Mouse (Mus musculus): Measurements from ENCODE around the gene Cryzl2.

Gene Cryzl2

DNA sequence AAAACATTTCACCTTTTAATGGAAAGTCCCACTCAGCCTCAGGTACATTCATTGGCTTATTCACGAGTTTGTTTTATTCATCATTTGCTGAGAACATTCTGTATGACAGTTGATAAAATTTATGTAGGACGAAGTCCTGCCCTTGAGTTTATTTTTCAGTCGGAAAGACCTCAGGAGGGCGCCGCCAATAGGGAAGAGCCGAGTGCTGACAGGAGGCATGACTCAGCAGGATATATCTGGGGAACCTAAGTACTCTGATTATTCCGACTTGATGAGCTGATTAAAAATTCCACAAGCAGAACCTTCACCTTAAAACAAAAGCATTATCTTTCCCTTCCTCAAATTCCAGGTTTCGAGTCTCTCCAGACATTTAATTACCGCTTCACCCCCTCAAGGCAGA, 21.7 kb downstream of the Cryzl2 start:
- no peak for DNase-seq

DNA sequence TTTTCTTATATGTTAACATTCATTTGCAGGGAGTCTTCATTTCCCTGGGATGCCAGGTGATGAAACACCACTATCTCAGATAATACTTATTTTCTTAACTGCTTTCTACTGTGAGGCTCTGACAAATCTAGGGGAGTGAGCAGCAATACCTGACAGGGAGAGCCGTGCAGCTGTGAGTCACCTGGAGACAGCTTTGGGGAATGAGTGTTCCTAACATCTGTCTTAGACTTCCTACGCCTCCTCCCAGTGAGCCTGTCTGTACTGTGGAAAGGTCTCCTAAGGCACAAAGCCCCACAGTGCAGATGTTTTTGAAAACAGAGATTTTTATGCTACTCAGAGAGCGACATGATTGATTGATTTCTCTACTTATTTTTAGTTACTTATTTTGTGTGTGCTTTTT, 22.5 kb downstream of the Cryzl2 start:
- DNase-seq: no peak

DNA sequence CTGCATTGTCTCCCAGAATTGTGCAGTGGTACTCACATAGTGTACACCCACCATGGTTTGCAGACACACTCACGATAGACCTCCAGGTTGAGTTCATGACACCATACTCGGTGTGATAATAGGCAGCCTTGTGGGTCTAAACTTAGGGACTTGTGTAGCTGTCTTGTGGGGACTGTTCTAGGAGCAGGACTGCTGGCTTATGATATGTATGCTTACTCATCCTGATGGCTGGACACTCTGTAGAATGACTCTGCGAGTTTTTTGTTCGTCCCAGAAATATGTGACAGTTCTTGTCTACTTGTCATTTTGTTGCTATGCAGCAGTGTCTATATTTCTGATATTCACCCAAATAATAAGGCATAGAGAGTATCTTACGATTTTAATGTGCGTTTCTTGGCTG, 23.3 kb downstream of the Cryzl2 start:
- no peak for DNase-seq

DNA sequence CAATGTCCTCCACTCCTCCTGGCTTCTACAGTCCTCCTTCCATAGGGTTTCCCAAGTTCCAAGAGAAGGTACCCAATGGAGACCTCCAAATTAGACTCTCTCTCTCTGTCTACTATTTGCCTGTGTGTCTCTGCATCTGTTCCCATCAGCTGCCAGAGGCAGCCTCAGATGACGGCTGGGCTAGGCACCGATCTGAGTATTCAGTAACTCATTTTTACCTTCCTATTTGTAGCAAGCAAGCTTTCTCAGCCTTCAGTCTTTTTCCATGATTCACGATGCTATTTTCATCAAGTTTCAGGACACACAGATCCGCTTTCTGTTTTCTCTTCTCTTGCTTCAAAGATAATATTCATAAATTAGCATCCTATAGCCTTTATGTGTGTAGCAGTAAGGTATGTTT, 25.8 kb downstream of the Cryzl2 start:
- DNase-seq: no peak

DNA sequence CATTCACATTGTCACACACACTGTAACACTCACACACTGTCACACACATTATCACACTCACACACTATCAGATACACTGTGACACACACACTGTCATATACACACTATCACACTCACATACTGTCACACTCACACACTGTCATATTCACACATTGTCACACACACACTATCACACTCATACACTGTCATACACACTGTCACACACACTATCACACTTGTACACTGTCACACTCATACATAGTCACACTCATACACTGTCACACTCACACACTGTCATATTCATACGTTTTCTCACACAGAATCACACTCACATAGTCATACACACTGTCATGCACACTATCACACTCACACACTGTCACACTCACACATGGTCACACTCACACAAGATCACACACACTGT, 42.3 kb downstream of the Cryzl2 start:
- no peak for DNase-seq

DNA sequence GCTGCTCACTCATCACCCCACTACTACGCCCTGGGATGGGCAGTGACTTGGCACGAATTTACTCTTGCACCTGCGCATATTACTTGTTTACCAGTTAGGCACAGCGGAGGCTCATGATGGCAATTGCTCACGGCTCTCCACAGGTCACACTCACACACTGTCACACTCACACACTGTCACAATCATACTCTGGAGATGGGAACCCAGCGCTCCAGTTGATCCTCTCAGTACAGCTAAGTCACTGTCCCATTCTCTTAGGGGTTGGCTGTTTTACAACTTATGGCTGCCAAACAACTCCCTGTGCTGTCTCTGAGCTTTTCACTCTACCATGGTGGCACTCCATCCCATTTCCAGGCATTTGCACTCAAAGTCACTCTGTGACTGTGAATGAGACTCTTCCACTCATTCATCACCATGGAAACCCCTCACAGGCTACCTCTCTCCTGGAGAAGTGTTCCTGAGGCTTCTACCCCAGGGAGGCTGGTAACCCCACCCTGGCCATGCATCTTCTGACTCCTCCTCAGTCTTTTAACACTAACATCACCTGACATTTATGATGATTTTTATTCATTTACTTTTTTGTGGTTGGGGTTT, 43.1 kb downstream of the Cryzl2 start:
- no peak for DNase-seq

DNA sequence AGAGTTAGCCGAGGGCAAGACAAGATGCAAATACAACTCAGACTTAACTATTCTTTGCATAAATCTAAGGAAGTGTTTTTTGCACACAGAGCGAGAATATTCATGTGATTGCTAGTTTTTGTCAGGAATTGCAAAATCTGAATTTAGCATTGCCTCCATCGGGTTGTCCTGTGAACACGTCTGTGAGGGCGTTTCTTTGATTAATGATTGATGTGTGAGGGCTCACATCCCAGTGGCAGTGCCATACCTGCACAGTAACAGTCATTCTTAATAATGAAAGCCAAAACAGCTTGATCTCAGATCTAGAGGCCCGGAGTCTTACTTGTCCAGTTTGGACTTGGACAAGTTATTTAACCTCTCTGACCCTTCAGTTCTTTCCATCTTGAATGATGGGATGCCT, 44.7 kb downstream of the Cryzl2 start:
- DNase-seq: no peak

DNA sequence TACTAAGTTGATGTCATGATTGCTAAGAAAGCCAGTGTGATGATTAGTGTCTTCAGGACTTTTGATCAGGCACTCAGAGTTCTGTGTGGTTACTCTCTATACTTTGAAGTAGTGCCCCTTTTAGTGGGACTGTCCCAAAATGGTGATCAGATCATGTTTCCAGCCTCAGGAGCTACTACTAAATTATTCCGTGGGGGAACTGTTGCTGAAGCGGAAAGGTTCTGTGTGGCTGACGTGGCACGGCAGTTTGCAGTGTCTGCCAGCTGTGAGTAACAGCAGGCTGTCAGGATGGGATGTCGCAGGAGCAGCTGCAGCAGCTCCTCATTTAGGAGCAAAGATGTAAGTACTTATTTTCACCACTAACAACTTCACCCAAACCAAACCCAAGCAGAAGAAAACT, 48.1 kb downstream of the Cryzl2 start, which contains the start of gene Sec16b:
Sec16b (plus strand) TSS at position 207 of the 400 bp plus-strand sequence.
- DNase-seq: no peak

DNA sequence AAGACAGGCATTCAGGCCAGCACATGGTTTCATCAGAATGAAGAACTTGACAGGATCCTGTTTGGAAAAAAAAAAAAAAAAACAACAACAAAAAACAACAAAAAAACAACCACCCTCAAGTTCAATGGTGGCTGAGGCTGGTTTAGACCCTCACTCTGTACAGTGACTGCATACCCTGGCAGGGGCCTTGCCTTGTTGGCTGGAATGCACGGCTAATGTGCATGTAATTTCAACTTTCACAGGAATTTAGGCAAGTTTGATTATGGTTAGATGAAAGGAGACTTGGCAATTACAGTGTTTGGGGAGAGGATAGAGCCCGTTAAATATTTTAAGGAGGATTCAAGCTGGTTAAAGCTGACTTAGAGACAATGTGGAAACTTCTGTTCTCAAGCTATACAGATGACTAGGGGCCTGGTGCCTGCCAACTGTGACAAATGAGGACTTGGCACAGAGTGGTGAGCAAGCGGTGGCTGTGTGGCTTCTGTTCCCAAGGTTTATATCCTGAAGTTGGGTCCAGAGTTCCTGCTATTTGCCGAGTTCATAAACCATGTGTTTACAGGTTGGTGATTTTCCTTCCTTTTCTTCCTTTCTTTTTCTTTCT, 48.7 kb downstream of the Cryzl2 start:
- no peak for DNase-seq

DNA sequence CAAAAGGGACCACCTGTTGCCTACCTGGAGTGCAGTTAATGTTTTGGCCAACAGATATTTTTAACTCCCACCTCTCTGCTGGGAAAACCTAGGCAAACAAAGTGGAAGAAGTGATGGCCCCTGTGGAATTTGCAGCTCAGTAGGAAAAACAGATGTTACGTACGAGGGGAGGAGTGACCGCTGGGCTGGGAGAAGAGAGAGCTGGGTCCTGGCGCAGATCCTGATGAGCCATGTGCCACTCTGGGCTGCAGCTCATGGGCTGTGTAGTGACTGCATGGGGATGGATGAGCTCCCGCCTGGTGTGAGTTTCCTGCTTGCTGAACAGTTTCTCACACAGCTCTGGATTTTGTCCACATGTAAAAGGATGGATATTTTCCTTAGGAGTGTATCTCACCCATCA, 49.4 kb downstream of the Cryzl2 start:
- no peak for DNase-seq

DNA sequence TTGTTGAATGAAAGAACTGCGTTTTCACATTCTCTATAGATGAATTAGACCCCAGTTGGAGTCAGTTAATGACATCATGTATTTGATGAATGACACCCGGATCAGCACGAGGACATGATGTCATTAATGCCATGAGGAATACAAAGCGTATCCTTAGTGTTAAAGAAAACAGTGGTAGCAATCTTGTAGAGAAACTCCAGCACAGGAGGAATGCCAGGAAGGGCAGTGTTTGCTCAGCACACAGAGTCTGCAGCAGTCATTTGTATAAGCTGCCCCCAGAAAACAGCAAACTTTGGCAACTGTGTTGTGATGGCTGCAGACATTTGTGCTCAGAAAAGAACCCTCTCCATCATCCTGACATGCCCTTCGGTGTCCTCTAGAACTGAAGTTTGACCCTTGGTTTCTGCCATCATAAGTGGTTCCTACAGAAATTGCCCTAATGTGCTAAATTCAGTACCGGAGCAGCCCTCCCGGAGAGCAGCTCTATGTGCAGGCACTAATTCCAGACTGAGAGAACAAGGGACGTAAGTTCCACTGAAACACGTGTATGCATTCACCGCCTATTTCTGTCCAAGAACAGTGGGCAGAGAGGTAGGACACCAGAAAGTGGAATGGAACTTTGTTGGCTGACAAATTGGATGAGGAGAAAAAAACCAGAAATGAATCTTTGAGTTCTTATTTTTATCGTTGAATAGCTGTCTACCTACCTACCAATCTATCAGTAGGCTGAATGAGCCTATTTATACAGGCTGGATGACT, 54.5 kb downstream of the Cryzl2 start:
- DNase-seq: no peak

DNA sequence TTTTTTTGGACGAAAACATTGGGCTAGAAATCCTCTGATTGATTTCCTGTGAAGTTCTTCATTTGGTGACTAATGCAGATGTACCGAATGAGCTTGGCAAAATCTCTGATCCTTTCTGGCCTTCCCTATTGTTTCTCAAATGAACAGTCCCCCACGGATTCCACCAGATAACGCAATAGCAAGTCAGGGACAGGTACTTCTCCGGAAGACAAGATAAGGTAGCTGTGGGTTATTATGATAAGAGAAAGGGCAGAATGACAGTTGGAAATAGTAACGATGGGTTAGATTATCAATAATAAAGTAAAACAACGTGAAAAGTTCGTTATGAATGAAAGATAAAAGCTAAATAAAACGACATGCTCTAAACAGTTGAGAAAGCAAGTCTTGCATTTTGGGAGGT, 55.2 kb downstream of the Cryzl2 start:
- DNase-seq: no peak

DNA sequence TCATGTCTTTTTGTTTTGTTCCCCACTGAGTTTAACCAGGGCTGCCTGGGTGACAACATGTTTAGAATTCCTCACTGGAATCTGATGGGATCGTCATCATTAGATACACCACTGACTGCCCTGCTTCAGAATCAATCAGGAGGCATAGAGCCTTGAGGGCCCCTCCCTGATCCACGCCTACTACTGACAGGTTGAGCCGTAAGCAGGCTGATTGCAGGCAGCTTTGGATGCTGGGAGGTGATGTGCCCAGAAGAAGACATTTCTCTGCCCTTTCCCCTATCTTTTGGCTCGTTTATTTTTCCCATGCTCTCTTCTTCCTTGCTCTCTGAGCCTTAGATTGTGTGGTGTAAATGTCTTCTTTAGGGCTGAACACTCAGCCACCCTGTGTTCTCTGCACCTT, 55.9 kb downstream of the Cryzl2 start:
- DNase-seq: no peak

DNA sequence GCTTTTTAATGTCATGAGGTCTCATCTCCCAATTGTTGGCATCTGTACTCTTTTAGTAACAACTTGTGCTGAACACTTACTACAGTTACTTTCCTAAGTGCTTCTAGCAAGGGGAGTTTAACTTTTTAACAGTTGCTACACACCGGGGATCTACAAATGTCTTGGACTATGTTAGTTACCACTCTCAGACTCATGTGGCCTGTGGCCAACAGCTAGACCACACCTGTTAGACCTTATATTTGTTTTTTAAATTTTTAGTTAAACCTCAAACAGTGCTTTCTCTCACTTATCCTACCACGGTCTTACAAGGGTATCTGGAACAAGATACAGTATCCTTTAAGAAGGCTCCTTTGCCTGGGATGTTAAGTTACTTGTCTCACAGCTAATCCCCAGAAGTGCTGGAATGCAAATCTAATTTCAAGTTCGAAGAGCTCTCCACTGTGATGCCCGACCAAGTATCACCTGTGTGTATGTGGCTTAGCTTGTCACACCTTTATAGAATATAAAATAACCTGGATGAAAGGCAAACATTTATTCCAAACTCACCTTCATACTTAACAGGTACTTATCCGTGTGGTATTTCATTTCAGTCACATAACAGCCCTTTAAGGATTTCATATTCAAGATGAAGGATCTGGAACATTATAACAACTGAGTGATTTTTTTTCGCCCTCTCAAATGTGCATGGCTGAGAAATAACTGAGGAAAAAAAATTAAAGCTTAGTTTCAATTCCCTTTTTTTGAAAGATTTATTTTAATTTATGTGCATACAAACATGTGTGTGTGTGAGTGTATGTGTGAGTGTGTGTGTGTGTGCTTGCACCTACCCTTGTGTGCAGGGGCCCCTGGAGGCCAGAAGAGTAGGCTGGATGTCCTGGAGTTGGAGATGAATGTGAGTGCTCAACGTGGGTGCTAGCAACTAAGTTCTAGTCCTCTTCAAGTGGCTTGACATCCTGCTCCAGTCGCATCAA, 58.7 kb downstream of the Cryzl2 start:
- no peak for DNase-seq

DNA sequence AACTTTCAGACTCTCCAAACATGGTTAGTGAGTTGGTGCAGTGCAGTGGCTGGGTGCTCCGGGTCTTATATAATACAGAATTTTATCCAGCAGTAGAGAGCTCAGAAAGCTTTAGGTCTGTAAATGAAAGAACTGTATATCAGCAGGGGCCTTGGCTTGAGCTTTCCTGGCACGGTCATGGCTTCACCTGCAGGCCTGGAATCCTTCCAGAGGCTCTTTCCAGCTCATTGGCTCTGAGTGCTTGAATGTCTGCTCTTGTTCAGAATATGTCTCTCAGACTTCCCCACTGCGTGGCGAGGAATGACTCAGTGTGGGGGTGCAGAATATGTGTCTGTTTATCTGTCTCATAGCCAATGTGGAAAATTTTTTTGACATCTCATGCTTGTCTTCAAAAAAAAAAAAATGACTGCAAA, 59.7 kb downstream of the Cryzl2 start:
- peak; percentile 72 for DNase-seq

DNA sequence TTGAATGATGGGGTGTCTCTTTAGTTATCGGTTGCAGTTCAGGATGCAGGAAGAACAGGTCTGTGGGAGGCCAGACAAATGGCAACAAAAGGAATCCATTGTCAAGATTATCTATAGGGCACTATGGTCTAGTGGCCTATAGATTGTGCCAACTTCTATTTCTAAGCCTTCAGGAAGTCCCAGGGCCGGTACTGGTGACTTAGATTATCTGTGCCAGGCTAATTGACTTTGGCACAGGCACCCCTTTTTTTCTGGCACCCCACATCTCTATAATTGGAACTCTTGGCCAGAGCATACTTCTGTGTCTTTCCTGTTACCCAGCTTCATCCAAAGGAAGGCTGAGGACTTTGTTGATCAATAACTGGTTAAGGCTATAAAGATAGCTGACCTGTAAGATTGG, 61.0 kb downstream of the Cryzl2 start:
- no peak for DNase-seq

DNA sequence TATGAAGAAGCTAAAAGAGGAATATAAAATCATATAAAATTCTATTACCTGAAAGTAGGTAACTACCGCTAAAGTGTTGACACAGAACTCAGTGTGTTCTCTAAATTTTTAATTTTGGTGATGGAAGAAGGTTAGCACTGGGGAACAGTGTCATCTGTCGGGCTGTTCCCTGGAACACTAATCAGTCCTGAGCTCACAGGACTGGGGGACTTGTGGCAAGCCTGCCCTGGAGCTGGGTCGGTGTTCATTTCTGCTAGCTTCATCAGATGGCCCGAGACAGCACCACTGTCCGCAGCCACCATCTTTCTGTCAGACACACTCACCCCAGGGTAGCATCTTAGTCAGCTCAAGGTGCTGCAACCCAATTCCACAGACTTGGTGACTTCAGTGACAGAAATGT, 63.9 kb downstream of the Cryzl2 start:
- no peak for DNase-seq

DNA sequence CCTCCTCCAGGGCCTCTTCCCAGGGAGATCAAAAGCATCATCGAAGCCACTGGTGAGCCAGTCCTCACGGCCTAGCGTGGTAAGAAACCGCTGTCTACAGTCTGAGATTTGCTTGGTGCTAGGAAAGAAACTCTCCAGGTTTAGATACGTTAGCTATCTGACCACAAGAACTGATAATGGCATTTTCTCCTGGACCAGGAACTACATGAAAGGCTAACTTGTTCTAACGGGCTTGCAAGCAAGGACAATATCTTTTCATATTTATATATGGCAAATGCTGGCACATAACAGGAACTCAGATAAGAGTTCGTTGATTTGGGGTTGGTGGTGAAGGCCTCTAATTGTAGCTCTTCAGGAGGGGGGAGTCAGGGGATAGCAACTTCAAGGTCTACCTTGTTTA, 66.4 kb downstream of the Cryzl2 start:
- no peak for DNase-seq

DNA sequence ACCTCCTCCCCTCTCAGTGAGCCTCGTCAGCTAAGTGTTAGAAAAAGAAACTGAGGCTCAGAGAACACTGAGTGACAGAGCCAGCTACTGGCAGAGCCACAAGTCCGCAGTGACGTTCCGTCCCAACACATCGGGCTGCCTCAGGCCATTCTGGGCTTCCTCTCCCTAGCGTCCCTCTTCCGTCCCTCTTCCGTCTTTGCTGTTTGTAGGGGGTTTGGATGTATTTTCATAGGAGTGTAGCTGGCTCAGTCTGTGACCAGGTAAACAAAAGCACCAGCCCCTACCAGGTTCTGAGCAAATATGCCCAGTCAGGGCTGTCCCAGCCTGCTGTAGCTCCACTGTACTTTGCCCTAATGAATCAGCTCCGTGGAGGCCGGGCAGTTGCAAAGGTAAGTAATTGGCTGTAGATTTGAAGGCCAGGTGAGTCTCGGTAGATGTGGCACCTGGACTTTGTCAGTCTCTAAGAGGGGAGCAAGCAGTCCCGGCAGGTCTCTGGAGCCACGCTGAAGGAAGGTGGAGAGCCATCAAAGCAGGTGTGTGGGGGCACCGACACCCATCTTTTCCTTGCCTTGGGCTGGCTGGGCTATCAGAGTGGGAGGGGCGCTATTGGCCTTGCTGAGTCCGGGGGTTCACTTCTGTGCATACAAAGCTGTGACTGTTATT, 67.4 kb downstream of the Cryzl2 start:
- DNase-seq: no peak

DNA sequence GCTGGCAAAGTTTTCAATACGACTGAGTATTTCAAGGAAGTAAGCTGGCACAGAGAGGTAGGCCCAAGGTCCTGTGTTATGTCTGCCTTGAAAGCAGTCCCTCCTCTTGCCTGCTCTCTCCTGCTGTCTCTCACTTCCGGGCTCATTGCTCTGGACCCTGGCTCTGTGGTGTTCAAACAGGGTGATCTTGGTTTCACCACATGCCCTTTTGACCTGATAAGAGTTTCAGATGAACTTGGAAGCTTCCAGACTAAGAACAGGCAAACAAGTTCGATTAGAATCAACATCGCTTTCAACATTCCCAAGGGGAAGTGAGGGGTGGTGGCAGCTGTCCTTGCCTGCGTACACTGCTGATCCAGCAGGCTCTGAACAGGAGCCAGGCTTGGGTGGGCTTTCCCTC, 68.2 kb downstream of the Cryzl2 start:
- no peak for DNase-seq

DNA sequence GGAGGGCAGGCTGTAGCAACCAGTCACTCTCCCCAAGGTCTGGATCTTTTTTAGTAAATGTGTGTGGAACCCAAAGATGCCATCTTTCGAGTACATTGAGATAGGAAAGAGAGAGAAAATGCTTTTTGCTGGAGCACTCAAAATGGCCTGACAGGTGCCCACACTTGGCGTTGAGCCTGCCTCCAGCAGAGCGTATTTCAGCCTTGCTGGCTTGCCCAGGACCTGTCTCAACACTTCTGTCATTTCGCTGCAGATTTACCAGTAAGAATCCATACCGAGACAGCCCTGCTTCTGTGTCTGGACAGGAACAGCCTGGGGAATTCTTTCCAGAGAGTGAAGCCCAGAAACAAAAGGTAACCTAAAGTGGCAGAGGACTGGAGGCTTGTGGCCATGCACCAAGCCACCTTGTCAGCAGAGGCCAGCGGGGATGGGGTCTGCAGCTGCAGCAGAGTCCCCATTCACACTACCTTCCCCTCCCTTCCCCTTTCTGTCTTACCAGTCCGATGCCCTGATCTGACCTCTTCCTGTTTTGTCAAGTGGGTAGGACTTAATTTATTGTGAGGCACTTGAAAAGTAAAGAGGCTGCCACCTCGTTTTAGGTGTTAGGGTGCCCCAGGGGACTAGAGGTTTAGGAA, 74.6 kb downstream of the Cryzl2 start:
- DNase-seq: peak; percentile 40

DNA sequence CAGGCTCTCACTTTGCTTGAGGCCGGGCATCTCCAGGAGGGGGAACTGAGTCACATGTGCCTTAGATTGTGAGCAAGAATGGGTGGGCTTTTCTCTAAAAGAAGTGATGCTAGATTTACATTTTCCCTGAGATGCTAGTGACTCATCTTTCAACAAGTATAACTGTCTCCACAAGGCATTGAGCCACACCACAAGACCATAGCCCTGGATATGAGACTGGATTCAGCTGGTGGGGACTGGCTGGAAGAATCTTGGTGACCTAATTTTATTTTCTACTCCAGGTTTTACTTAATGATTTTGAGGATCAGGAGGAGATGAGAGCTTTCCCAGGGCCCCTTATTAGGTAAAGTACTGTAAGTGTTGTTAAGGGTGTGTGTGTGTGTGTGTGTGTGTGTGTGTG, 77.2 kb downstream of the Cryzl2 start:
- DNase-seq: no peak

Data from retina, postnatal 1 day (tissue).